Mouse (Mus musculus) brain, embryonic 14.5 days (tissue): ENCODE data around the gene Psmd11.

Experiments used
- CTCF ChIP-seq: fragments of 200-500 bp; IDR thresholded peaks from 2 replicates; pipeline ENCODE4 v1.5.1; 2012; ENCODE audit warnings: inconsistent platforms, mild to moderate bottlenecking, moderate library complexity, borderline replicate concordance; ENCODE audit not compliant: insufficient read depth, insufficient read length; ENCODE audit errors: extremely low read depth
- POLR2A ChIP-seq: fragments of 200-500 bp; IDR thresholded peaks from 2 replicates; pipeline ENCODE4 v1.6.1; 2012; ENCODE audit warnings: mild to moderate bottlenecking, inconsistent platforms, borderline replicate concordance; ENCODE audit not compliant: poor library complexity, insufficient read depth, insufficient read length, severe bottlenecking; ENCODE audit errors: extremely low read depth

GRCm38 (mm10) chr11:80505581-80505980 is 77.2 kb downstream of the Psmd11 start:
- no peak for TF ChIP-seq POLR2A
- no peak for TF ChIP-seq CTCF
